Mouse (Mus musculus): ENCODE results near the gene Tyw5. TPM values are rescaled to one million over a fixed set of nuclear protein-coding genes. Genes with fewer than 3 reads are reported as not detected.

Gene Tyw5
- total and polyA plus RNA-seq, 3 experiments: 20.3 to 50.1 (median 21.0) TPM

DNA sequence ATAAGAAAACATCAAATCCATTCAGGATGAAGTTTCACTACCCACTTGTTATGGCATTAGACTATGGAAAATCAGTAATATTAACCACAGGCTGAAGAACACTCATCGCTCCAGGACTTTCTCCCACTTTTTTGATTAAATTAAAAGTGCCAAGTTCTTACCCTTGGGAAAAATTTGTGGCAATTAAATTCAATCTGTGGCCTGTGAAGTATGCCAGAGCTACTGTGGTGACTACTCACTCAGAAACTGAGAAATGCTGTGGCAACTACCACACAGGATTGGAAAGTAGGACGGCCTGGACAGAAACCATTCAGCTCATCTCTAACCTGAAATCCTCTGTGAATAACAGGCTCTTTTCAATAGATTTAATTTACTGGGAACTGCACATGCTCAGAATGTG lies 6.6 kb downstream of the Tyw5 start:
- H3K36me3 ChIP-seq (replicated peaks in 1 of 2; ENCODE audit: control insufficient read depth in 1 of 2, insufficient read depth in 1 of 2, low read length in 1 of 2): peaks cover 20 to 58% of the 10 kb centered on the region in 2 experiments
- H3K27me3 ChIP-seq (replicated peaks): no peaks in the 10 kb centered on the region
- TF ChIP-seq IRF4 (IDR thresholded peaks at IDR 0.05; ENCODE audit: low read depth, low read length) (no peak), SIN3A (IDR thresholded peaks at IDR 0.05; ENCODE audit: low read length) (no peak), EP300 (IDR thresholded peaks at IDR 0.05; ENCODE audit: low read length) (no peak), NELFE (IDR thresholded peaks at IDR 0.05; ENCODE audit: low read depth, low read length) (no peak), ELF1 (IDR thresholded peaks at IDR 0.05; ENCODE audit: low read depth, low read length) (no peak), MAFK (IDR thresholded peaks at IDR 0.05; ENCODE audit: insufficient replicate concordance, low read length) (no peak), MXI1 (IDR thresholded peaks at IDR 0.05; ENCODE audit: low read depth, low read length) (no peak)
- peaks cover 7% of the 10 kb centered on the region for H3K79me2 ChIP-seq (replicated peaks; ENCODE audit: control insufficient read depth, extremely low read depth, insufficient read depth, poor library complexity, severe bottlenecking)
- H3K4me3 ChIP-seq (replicated peaks in 1 of 3; ENCODE audit: low read depth in 2 of 3, low read length in 2 of 3, poor library complexity in 1 of 3): no peak overlapping the region
- no peaks in the 10 kb centered on the region for H3K9me3 ChIP-seq (replicated peaks; ENCODE audit: low read length)
- dilution Hi-C loops (cut with MboI; ENCODE audit: extremely low pct_ligation_motif_present, extremely low pct_unique_long_range_greater_than_20kb, low sequenced_read_pairs) (no loop called here), in situ Hi-C loops (cut with MboI; ENCODE audit: low pct_ligation_motif_present, low pct_unique_long_range_greater_than_20kb, low sequenced_read_pairs) (no loop called here)
- H3K4me2 ChIP-seq (ENCODE audit: insufficient read depth, low read depth, poor library complexity, severe bottlenecking): no peak overlapping the region
- no peak for DNase-seq (ENCODE audit: extremely low read depth)
- H3K4me1 ChIP-seq (ENCODE audit: control insufficient read depth in 1 of 2, insufficient read depth in 2 of 2): peaks cover 2 to 8% of the 10 kb centered on the region in 2 experiments; a peak in 2 of 4 replicates
- no peak overlapping the region for H3K9ac ChIP-seq (ENCODE audit: insufficient read depth, low read depth)
- no peak overlapping the region for H3K27ac ChIP-seq (ENCODE audit: insufficient read depth, low read depth)

DNA sequence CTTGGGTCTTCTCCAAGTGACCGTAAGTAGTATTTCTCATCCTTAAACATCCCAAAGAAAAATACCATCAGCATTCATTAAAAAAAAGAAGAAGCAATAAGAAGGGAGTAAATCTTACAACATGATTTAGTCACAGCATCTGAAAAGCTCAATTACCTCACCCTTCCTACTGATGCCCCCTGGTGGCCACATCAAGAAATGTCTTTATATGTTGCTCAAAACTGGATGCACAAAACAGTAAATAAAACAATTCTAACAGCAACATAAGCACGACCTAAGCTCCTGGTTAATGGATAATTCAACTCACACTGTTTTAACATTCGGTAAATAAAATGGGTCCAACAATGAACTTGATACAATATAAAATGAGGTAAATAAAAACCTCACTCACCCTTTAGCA lies 12.8 kb downstream of the Tyw5 start:
- H3K4me1 ChIP-seq (ENCODE audit: control insufficient read depth in 1 of 2, insufficient read depth in 2 of 2): no peaks in the 10 kb centered on the region
- in situ Hi-C loops (cut with MboI; ENCODE audit: low pct_ligation_motif_present, low pct_unique_long_range_greater_than_20kb, low sequenced_read_pairs): no loop called here
- no peaks in the 10 kb centered on the region for H3K9me3 ChIP-seq (replicated peaks; ENCODE audit: low read length)
- no peak overlapping the region for H3K4me3 ChIP-seq (replicated peaks in 1 of 3; ENCODE audit: low read depth in 2 of 3, low read length in 2 of 3, poor library complexity in 1 of 3)
- DNase-seq (ENCODE audit: extremely low read depth): peak; percentile 58
- no peak overlapping the region for H3K27ac ChIP-seq (ENCODE audit: insufficient read depth, low read depth)
- no peak overlapping the region for H3K4me2 ChIP-seq (ENCODE audit: insufficient read depth, low read depth, poor library complexity, severe bottlenecking)
- H3K36me3 ChIP-seq (replicated peaks in 1 of 2; ENCODE audit: control insufficient read depth in 1 of 2, insufficient read depth in 1 of 2, low read length in 1 of 2): peaks cover 30 to 73% of the 10 kb centered on the region in 2 experiments
- TF ChIP-seq JUN (IDR thresholded peaks at IDR 0.05; ENCODE audit: insufficient read depth, low read depth, low read length) (peak; percentile 37; the same call in 1 of the 2 replicates), SMC3 (IDR thresholded peaks at IDR 0.05; ENCODE audit: low read depth, low read length) (peak; percentile 64), ELF1 (IDR thresholded peaks at IDR 0.05; ENCODE audit: low read depth, low read length) (no peak), E2F4 (IDR thresholded peaks at IDR 0.05; ENCODE audit: insufficient replicate concordance, low read depth, low read length) (no peak), MAX (IDR thresholded peaks at IDR 0.05; ENCODE audit: low read length) (no peak), JUND (conservative IDR thresholded peaks at IDR 0.05; ENCODE audit: low read depth, low read length) (no peak), EP300 (IDR thresholded peaks at IDR 0.05; ENCODE audit: low read length) (no peak), ZMIZ1 (IDR thresholded peaks at IDR 0.05; ENCODE audit: low read depth, low read length) (no peak), RAD21 (IDR thresholded peaks at IDR 0.05; ENCODE audit: low read depth, low read length) (peak; percentile 53), USF2 (conservative IDR thresholded peaks at IDR 0.05; ENCODE audit: low read depth, low read length) (no peak), GABPA (IDR thresholded peaks at IDR 0.05; ENCODE audit: insufficient replicate concordance, low read depth, low read length) (no peak), MXI1 (IDR thresholded peaks at IDR 0.05; ENCODE audit: low read depth, low read length) (no peak), ZC3H11A (IDR thresholded peaks at IDR 0.05; ENCODE audit: low read depth, low read length) (no peak), ZKSCAN1 (IDR thresholded peaks at IDR 0.05; ENCODE audit: borderline replicate concordance, low read depth, low read length) (no peak), MYC (IDR thresholded peaks at IDR 0.05; ENCODE audit: low read depth, low read length) (no peak), TCF12 (IDR thresholded peaks at IDR 0.05; ENCODE audit: low read depth, low read length) (no peak), POLR2AphosphoS2 (IDR thresholded peaks at IDR 0.05; ENCODE audit: low read depth, low read length) (no peak), NELFE (IDR thresholded peaks at IDR 0.05; ENCODE audit: low read depth, low read length) (no peak), TBP (conservative IDR thresholded peaks at IDR 0.05; ENCODE audit: low read depth, low read length) (no peak), ETS1 (conservative IDR thresholded peaks at IDR 0.05; ENCODE audit: low read depth, low read length) (no peak), ZNF384 (IDR thresholded peaks at IDR 0.05; ENCODE audit: low read depth, low read length) (no peak), POLR2A (IDR thresholded peaks at IDR 0.05; ENCODE audit: low read depth, low read length) (no peak), CTCF (conservative IDR thresholded peaks at IDR 0.05 in 1 of 2, IDR thresholded peaks at IDR 0.05 in 1 of 2; ENCODE audit: low read depth in 2 of 2, low read length in 2 of 2) (peak; percentile 52 to 76), UBTF (IDR thresholded peaks at IDR 0.05; ENCODE audit: low read depth, low read length) (no peak), HCFC1 (IDR thresholded peaks at IDR 0.05; ENCODE audit: low read depth, low read length) (no peak)
- dilution Hi-C loops (cut with MboI; ENCODE audit: extremely low pct_ligation_motif_present, extremely low pct_unique_long_range_greater_than_20kb, low sequenced_read_pairs): no loop called here
- H3K79me2 ChIP-seq (replicated peaks; ENCODE audit: control insufficient read depth, extremely low read depth, insufficient read depth, poor library complexity, severe bottlenecking): no peaks in the 10 kb centered on the region
- no peaks in the 10 kb centered on the region for H3K27me3 ChIP-seq (replicated peaks)
- no peak overlapping the region for H3K9ac ChIP-seq (ENCODE audit: insufficient read depth, low read depth)
